Mouse (Mus musculus) c-Kit-positive CD71-negative TER-119-negative erythroid progenitor cells, embryonic 14.5 days (primary cell): Measurements from ENCODE around the gene Dlg1.

Source experiments
- DNase-seq: peaks from one replicate; pipeline ENCODE4 v3.0.0-alpha.2; 2013; ENCODE audit warnings: low read depth

The Dlg1 gene

GRCm38 (mm10) chr16:31846763-31847162, 183.5 kb downstream of the Dlg1 start:
- no peak for DNase-seq

GRCm38 (mm10) chr16:31863920-31864319, 200.7 kb downstream of the Dlg1 start:
- DNase-seq, result no peak

GRCm38 (mm10) chr16:31865242-31865641, 202.0 kb downstream of the Dlg1 start:
- no peak for DNase-seq

GRCm38 (mm10) chr16:31866911-31867310, 203.7 kb downstream of the Dlg1 start:
- no peak for DNase-seq

GRCm38 (mm10) chr16:31867736-31868135, 204.5 kb downstream of the Dlg1 start:
- DNase-seq, result no peak

GRCm38 (mm10) chr16:31873721-31874120, 210.5 kb downstream of the Dlg1 start:
- DNase-seq, result no peak

- no peak for DNase-seq
These were observed 212.1 kb downstream of the Dlg1 start for GRCm38 (mm10) chr16:31875391-31875790.

GRCm38 (mm10) chr16:31876386-31876785, 213.1 kb downstream of the Dlg1 start:
- no peak for DNase-seq

GRCm38 (mm10) chr16:31878052-31878451, 214.8 kb downstream of the Dlg1 start:
- no peak for DNase-seq

- DNase-seq, result peak; percentile 28
These were observed 215.5 kb downstream of the Dlg1 start, which contains the start of gene Meltf for GRCm38 (mm10) chr16:31878573-31879257. TSS of gene Meltf (plus strand) at chr16:31878810.

- no peak for DNase-seq
These were observed 217.1 kb downstream of the Dlg1 start for GRCm38 (mm10) chr16:31880146-31880840.

- DNase-seq, result no peak
These were observed 219.2 kb downstream of the Dlg1 start for GRCm38 (mm10) chr16:31882381-31882908.

- no peak for DNase-seq
These were observed 220.1 kb downstream of the Dlg1 start for GRCm38 (mm10) chr16:31883302-31883701.

- no peak for DNase-seq
These were observed 220.7 kb downstream of the Dlg1 start for GRCm38 (mm10) chr16:31883902-31884301.

GRCm38 (mm10) chr16:31890907-31891306, 227.7 kb downstream of the Dlg1 start:
- no peak for DNase-seq

- DNase-seq, result no peak
These were observed 230.3 kb downstream of the Dlg1 start for GRCm38 (mm10) chr16:31893396-31894141.

- DNase-seq, result no peak
These were observed 233.9 kb downstream of the Dlg1 start for GRCm38 (mm10) chr16:31896971-31897774.

- no peak for DNase-seq
These were observed 235.5 kb downstream of the Dlg1 start for GRCm38 (mm10) chr16:31898546-31899326.

GRCm38 (mm10) chr16:31901886-31902285, 238.6 kb downstream of the Dlg1 start:
- no peak for DNase-seq

- no peak for DNase-seq
These were observed 240.0 kb downstream of the Dlg1 start for GRCm38 (mm10) chr16:31903239-31903638.

- DNase-seq, result peak; percentile 20
These were observed 242.1 kb downstream of the Dlg1 start for GRCm38 (mm10) chr16:31905331-31905730.
